Mouse (Mus musculus) Patski (cell line): ENCODE results near the gene Dusp18. TPM values are rescaled to one million over a fixed set of nuclear protein-coding genes. Genes with fewer than 3 reads are reported as not detected.

ENCODE experiments used
- ATAC-seq: fragments of 100-300 bp; one replicate; pipeline ENCODE4 v1.8.0; 2021
- CTCF ChIA-PET: fragments of 350-600 bp; sonication (Branson Sonifier 250); formaldehyde crosslinking; loops from one replicate; lab custom pipeline; 2022; ENCODE audit warnings: inconsistent platforms; lab: Charles Lee
- POLR2A ChIA-PET: fragments of 350-600 bp; sonication (Branson Sonifier 250); formaldehyde crosslinking; loops from one replicate; lab custom pipeline; 2022; ENCODE audit warnings: antibody characterized with exemption, inconsistent platforms; lab: Charles Lee
- DNase-seq: peaks from one replicate; pipeline ENCODE4 v3.0.0-alpha.2; 2011; ENCODE audit warnings: low read depth, low spot score
- H3K27me3 ChIP-seq: fragments of 371-371 bp; one replicate; pipeline ENCODE4 v1.5.1; 2021
- CTCF ChIP-seq: fragments of 100-300 bp; IDR thresholded peaks from one replicate; pipeline ENCODE4 v1.5.1; 2021
- in situ Hi-C: fragments of 300-500 bp; cut with MboI; formaldehyde crosslinking; loops from 3 replicates; pipeline ENCODE4 v1.11.1; 2018; ENCODE audit warnings: low pct_unique_long_range_greater_than_20kb, mixed read lengths
- polyA plus RNA-seq: library from polyadenylated mRNA; unstranded; gene quantifications from one replicate; pipeline ENCODE4 v1.2.3, GENCODE M21; 2021

Gene Dusp18
- polyA plus RNA-seq, 1 experiment from 2014 or later = 16.4 TPM

DNA sequence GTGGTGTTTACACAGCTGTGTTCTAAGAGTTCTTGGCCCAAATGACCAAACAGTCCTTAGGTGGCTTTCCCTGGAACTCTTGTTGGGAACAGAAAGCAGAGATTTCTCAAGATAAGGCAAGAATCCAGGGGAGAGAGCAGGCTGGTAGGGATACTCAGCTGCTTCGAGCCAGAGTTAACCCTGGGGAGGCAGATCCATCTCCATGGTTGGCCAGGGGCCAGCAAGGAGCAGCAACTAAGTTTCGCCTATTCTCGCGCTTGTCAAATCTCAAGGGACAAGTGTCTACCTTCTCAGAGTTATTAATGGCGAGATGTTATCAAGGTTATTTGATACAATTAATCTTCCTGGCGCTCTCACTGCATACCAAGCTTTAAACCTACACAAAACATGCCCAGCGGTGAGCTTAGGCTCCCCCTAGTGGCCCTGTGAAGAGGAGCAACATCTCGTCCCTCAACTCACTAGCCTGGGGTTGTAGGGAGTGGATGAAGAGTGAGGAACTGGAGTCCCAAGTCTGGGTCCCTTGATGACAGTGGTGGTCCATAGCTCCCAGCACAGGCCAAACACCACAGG, 26.3 kb downstream of the Dusp18 start:
- in situ Hi-C loops = no loop called here
- ChIA-PET CTCF (interaction anchor here (0.7 to 2.2 kb wide), 12 partner anchors 10 to 226 kb away, joined by 3 to 12 read pairs (median 3); partner anchors contain the start of gene Tcn2), POLR2A (interaction anchor here (1.9 kb wide), 1 partner anchor 10 kb away, joined by 8 read pairs; the partner anchor contains the start of gene Tcn2)
- no peak for ATAC-seq
- no peak for DNase-seq
- no peak for TF ChIP-seq CTCF
- no peaks in the 10 kb centered on the region for H3K27me3 ChIP-seq

DNA sequence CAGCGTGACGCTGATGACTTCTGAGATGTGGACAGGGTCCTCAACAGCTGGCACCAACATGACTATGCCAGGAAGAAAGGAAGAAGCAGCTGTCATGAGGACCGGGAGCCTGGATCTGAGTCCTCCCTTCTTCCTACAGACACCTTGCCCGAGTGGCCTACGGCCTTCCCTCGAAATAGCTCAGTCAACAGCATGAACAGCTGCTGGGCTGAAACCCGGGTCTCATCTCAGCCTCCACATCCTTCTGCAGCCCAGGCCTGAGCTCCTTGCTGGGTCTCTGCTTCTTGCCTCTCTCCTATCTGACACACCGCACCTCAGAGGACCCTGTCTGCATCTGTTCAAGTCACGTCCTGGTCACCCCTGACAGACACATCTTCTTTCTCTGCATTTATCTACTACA, 27.1 kb downstream of the Dusp18 start:
- H3K27me3 ChIP-seq = no peaks in the 10 kb centered on the region
- in situ Hi-C loops = no loop called here
- ChIA-PET CTCF (interaction anchor here (1.2 to 3.4 kb wide), 10 partner anchors 7 to 226 kb away, joined by 3 to 12 read pairs (median 4); partner anchors contain the start of genes Slc35e4 and Tcn2), POLR2A (interaction anchor here (1.9 kb wide), 1 partner anchor 9 kb away, joined by 8 read pairs; the partner anchor contains the start of gene Tcn2)
- TF ChIP-seq CTCF = no peak
- no peak for ATAC-seq
- no peak for DNase-seq

DNA sequence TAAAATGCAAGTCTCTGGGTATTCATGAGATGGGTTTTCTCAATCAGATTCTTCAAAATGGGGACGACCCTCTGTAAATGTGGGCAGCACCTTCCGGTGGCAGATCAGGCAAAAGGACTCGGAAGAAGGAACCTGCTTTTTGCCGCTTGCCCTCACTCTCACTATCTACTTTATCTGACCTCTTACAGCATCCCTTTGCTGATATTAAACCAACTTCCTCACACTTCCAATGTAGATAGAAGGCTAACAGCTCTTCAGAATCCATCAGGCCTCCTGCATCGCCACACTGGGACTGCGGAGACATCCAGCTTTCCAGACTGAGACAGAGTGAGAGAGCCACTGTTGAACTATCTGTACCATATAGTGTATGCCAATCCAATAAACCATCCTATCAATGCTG, 27.7 kb downstream of the Dusp18 start:
- TF ChIP-seq CTCF = no peak
- no peak for ATAC-seq

DNA sequence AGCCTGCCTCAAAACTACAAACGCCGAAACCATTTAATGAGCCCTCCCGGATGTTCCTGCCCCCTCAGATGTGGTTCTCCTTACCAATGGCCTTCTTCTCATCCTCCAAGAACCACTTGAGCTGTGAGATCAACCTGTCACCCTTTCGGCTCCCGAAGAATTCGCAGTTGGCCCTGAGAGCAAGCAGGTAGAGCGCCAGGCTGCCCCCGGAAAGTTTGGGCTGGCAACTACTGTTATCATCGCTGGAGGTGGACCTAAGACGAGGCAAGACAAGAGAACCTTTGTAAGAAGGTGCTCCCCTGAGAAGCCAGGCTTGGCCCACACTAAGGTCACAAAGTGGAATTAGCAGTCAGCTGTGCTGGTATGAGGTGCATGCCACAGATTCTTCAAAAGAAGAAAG, 30.9 kb downstream of the Dusp18 start:
- no peak for TF ChIP-seq CTCF
- POLR2A ChIA-PET = no interaction called here
- no peak for ATAC-seq
- no peaks in the 10 kb centered on the region for H3K27me3 ChIP-seq
- CTCF ChIA-PET = interaction anchor here (3.4 kb wide), 1 partner anchor 11 kb away, joined by 10 read pairs; the partner anchor contains the start of gene Slc35e4
- in situ Hi-C loops = no loop called here
- DNase-seq = no peak

More for the DNA sequence above, 27.7 kb downstream of the Dusp18 start:
- H3K27me3 ChIP-seq = no peaks in the 10 kb centered on the region
- in situ Hi-C loops = no loop called here
- ChIA-PET CTCF (interaction anchor here (3.4 kb wide), 1 partner anchor 8 kb away, joined by 10 read pairs; the partner anchor contains the start of gene Slc35e4), POLR2A (interaction anchor here (1.9 kb wide), 1 partner anchor 8 kb away, joined by 8 read pairs; the partner anchor contains the start of gene Tcn2)
- no peak for DNase-seq

DNA sequence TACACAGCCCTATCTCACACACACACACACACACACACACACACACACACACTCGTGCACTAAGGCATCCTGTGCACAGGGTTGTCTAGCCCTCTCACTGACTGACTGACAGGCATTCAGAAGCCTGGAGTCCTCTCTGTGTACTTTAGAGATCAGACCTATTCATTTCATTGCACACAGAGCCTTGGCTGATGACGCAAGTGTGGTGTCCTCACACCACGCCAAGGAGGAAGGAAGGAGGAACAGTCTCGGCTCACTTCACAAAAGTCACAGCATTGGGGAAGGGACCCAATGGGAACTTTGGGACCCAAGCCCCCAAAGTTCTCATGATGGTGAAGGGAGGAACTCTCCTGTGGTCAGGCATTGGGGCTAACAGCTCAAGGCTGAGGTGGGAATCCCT, 35.0 kb downstream of the Dusp18 start:
- DNase-seq (no peak), ATAC-seq (no peak)
- CTCF ChIA-PET = interaction anchor here (2.8 kb wide), 1 partner anchor 9 kb away, joined by 12 read pairs; no protein-coding TSS in a partner anchor
- in situ Hi-C loops = no loop called here
- no peak for TF ChIP-seq CTCF
- H3K27me3 ChIP-seq = no peaks in the 10 kb centered on the region
- POLR2A ChIA-PET = interaction anchor here (2.7 kb wide), 1 partner anchor 8 kb away, joined by 8 read pairs; no protein-coding TSS in a partner anchor

DNA sequence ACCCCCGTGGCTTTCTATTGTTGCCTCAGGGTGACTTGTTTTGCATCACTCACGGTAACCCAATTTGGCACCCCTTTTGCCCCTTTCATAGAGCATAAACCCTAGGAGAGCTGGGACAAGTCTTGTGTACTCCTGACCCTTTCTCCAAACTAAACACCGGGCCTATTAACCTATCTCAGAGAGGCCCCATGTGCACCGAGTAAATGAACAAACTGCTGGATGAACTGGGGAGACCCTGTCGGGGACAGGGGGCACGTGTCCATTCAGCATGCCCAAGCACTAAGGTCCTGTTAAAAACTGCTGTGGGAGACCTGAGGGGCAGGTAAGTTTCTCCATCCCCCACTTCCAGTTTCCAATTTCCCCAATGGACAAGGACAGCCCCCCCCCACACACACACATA, 35.9 kb downstream of the Dusp18 start:
- TF ChIP-seq CTCF = no peak
- peaks cover 6% of the 10 kb centered on the region for H3K27me3 ChIP-seq
- CTCF ChIA-PET = interaction anchor here (2.8 kb wide), 1 partner anchor 10 kb away, joined by 12 read pairs; no protein-coding TSS in a partner anchor
- in situ Hi-C loops = no loop called here
- POLR2A ChIA-PET = interaction anchor here (0.6 to 2.7 kb wide), 2 partner anchors 9 to 132 kb away, joined by 3 to 8 read pairs; no protein-coding TSS in a partner anchor
- no peak for DNase-seq
- ATAC-seq = no peak

DNA sequence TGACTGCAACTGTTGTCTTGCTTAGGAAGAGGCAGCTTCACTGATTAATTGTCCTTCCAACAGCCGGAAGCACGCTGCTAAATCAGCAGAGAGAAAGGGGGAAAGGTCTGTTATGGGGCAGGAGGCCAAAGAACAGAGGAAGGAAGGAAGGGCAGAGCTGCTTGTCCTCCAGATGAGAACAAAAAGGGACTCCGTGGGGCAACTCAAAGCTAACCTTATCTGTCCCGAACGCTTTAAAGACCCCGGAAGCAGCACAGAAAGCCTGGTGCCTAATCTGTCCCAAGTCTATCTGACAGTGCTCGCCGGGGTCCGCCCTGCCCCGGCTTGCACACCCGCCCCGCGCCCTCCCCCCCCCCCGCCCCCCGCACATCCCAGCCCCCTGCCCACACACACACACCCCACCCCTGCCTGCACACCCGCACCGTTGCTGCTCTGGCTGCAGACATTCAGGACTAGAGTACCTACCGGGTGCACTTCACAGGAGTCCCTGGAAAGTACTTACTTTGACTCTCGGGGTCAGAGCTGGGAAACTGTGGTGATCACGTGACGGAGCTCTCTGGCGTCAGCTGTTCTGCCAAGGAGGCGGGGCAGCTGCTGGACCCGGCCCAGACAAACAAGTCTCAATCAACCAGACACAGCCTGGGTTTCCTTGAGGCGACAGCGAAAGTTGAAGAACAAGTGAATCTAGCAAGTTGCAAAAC, 36.6 kb downstream of the Dusp18 start, which contains the start of gene Tcn2:
Tcn2 (minus strand) TSS at position 649 of the 701 bp plus-strand sequence.
- H3K27me3 ChIP-seq = peaks cover 7% of the 10 kb centered on the region
- ChIA-PET POLR2A (interaction anchor here (0.6 to 2.7 kb wide), 2 partner anchors 10 to 132 kb away, joined by 3 to 8 read pairs; no protein-coding TSS in a partner anchor), CTCF (interaction anchor here (2.8 kb wide), 1 partner anchor 10 kb away, joined by 12 read pairs; no protein-coding TSS in a partner anchor)
- in situ Hi-C loops = no loop called here
- DNase-seq = no peak
- ATAC-seq = no peak
- no peak for TF ChIP-seq CTCF

DNA sequence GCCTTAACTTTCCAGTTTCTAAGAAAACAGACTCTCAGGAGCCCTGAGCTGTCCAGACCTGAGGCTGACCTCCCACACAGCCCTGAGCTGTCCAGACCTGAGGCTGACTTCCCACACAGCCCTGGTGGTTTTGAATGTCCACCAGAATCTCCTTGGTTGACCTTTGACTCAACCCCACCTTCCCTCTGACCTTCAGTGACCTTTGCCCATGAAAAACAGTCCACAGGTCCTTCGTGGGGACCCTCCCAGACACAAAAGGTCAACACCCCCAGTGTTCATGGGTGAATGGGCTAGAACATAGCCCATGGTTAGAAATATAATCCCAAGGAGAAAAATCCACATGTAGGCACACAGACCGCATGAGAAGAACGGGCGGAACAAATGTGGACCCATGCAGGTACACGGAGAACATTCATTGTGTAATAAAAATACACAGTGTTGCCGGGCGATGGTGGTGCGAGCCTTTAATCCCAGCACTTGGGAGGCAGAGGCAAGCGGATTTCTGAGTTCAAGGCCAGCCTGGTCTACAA, 38.8 kb downstream of the Dusp18 start:
- POLR2A ChIA-PET = no interaction called here
- peaks cover 24% of the 10 kb centered on the region for H3K27me3 ChIP-seq
- no peak for ATAC-seq
- CTCF ChIA-PET = interaction anchor here (0.6 kb wide), 1 partner anchor 12 kb away, joined by 3 read pairs; no protein-coding TSS in a partner anchor
- TF ChIP-seq CTCF = no peak
- in situ Hi-C loops = no loop called here
- no peak for DNase-seq

DNA sequence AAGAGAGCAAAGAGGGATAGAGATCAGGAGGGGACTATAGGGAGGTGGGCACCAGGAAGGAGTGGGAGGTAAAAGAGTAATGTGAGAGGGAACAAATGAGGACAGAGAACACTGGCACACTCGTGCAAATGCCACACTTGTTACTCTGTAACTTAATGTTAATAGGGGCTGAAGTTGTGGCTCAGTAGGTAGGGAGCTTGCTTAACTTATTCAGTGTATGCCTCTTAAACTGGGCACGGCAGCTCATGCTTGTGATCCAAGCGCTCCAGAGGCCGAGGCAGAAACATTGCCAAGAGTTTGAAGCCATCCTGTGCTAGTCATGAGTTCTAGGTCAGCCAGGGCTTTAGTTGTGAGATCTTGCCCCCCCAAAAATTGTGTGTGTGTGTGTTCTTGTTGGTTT, 40.1 kb downstream of the Dusp18 start:
- peaks cover 34% of the 10 kb centered on the region for H3K27me3 ChIP-seq
- in situ Hi-C loops = no loop called here
- ChIA-PET POLR2A (no interaction called here), CTCF (no interaction called here)
- ATAC-seq (no peak), DNase-seq (no peak)
- TF ChIP-seq CTCF = no peak

DNA sequence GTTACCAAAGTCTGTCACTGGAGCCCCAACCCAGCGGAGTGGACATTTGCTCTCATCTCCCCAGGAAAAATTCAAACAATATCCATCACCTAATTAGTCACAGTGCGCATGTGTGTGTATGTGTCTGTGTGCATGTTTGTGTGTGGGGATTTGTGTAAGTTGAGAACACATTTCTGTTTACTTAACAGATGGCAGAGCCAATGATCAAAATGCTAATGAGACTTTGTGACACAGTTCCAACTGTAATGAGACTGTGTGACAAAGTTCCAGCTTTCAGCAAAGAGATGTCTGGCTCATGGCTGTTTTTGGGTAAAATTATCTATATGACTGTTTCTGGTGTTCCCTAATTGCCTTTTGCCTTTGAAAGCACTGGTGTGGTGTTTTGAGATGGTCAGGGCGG, 41.3 kb downstream of the Dusp18 start:
- H3K27me3 ChIP-seq = peaks cover 37% of the 10 kb centered on the region
- POLR2A ChIA-PET = no interaction called here
- DNase-seq (no peak), ATAC-seq (no peak)
- TF ChIP-seq CTCF = no peak
- in situ Hi-C loops = no loop called here
- CTCF ChIA-PET = interaction anchor here (1.3 kb wide), 1 partner anchor 8 kb away, joined by 3 read pairs; no protein-coding TSS in a partner anchor
